Mouse (Mus musculus) midbrain, embryonic 12.5 days (tissue): Measurements from ENCODE around the gene Clasrp. TPM values are rescaled to one million over a fixed set of nuclear protein-coding genes. Genes with fewer than 3 reads are reported as not detected.

Experiments
- ATAC-seq: fragments of 200-750 bp; cut with Nextera tagmentation; 2 replicates; pipeline ENCODE4 v1.8.0; 2017; ENCODE audit warnings: low read depth, moderate TSS enrichment, moderate library complexity; ENCODE audit not compliant: low FRiP score
- H3K27ac ChIP-seq: fragments of 300-500 bp; sonication (generic); replicated peaks from 2 replicates; pipeline ENCODE4 v1.5.1; 2016; ENCODE audit warnings: mild to moderate bottlenecking
- H3K27me3 ChIP-seq: fragments of 300-500 bp; sonication (generic); 2 replicates; pipeline ENCODE4 v1.6.1; 2016; ENCODE audit warnings: mild to moderate bottlenecking
- H3K36me3 ChIP-seq: fragments of 300-500 bp; sonication (generic); 2 replicates; pipeline ENCODE4 v1.6.1; 2016
- H3K4me1 ChIP-seq: fragments of 300-500 bp; sonication (generic); 2 replicates; pipeline ENCODE4 v1.6.1; 2016
- H3K4me2 ChIP-seq: fragments of 300-500 bp; sonication (generic); replicated peaks from 2 replicates; pipeline ENCODE4 v1.6.1; 2016; ENCODE audit warnings: mild to moderate bottlenecking, moderate library complexity
- H3K4me3 ChIP-seq: fragments of 300-500 bp; sonication (generic); 2 replicates; pipeline ENCODE4 v1.5.1; 2016; ENCODE audit warnings: mild to moderate bottlenecking
- H3K9ac ChIP-seq: fragments of 300-500 bp; sonication (generic); replicated peaks from 2 replicates; pipeline ENCODE4 v1.6.1; 2016; ENCODE audit warnings: mild to moderate bottlenecking, moderate library complexity
- H3K9me3 ChIP-seq: fragments of 300-500 bp; sonication (generic); 2 replicates; pipeline ENCODE4 v1.6.1; 2016; ENCODE audit warnings: mild to moderate bottlenecking
- WGBS: fragments of 180-500 bp; shearing (Covaris S2); methylation state at CpG from one replicate; pipeline ENCODE4 v1.1.7; 2016; 5-methylcytosine and 5-hydroxymethylcytosine counted together
- polyA plus RNA-seq: library from polyadenylated mRNA; unstranded; fragments of >200 nt; fragmentation: Nextera tagmentation; extraction: Ambion mirVana; gene quantifications from 2 replicates; pipeline ENCODE4 v1.2.1, GENCODE M21; 2016

The Clasrp gene
- polyA plus RNA-seq, 1 experiment from 2014 or later, result 74.3 TPM

DNA sequence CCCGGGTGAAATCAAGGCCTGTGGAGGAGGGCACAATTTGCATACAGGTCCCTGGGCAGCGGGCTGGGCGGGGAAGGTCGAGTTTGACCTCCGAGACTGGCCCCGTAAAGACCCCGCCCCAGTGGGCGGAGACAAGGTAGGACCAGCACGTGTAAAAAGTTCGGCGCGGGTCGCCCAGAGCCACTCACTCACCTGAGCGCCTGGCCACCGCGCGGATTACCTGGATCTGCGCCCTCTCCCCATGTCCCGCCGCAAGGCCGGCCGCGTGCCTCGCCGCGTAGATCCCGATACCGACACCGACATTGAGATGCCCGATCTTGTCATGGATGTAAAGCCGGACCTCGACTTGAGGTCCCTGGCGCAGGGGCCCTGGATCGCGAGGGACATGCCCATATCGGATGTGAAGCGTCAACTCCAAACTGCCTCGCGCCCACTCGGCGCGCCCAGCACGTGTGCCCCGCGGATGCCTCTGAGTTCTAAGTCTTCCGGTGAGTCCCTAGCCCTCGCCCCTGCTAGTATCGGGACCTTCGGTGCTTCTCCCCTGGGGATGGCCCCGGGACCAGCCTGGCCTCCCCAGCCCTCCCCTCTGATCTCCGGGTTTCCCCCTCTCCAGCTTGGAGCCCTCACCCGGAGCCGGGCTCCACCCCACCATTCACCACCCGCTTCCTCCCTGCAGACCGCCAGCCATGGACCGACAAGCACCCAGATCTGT is 27.0 kb downstream of the Clasrp start, which contains the start of the genes Zfp296 and Gemin7:
Gene Zfp296 (plus strand): TSS at position 147 of the 712 bp plus-strand sequence.
Gene Gemin7 (minus strand): TSS at position 455 of the 712 bp plus-strand sequence.
- peaks cover 22% of the 10 kb centered on the region for H3K36me3 ChIP-seq
- ATAC-seq, result no peak
- no peak within 1 kb of the TSS; the same call in 1 of the 2 replicates for H3K9ac ChIP-seq
- no peaks in the 10 kb centered on the region for H3K9me3 ChIP-seq
- H3K27ac ChIP-seq, result no peak within 1 kb of the TSS
- H3K4me2 ChIP-seq, result peak within 1 kb of the TSS; percentile 51
- peaks cover 24% of the 10 kb centered on the region for H3K4me1 ChIP-seq
- H3K27me3 ChIP-seq, result peaks cover 62% of the 10 kb centered on the region
- 1% methylated on average over 56 of the region's 56 CpGs for WGBS
- peak within 1 kb of the TSS; percentile 35 for H3K4me3 ChIP-seq

DNA sequence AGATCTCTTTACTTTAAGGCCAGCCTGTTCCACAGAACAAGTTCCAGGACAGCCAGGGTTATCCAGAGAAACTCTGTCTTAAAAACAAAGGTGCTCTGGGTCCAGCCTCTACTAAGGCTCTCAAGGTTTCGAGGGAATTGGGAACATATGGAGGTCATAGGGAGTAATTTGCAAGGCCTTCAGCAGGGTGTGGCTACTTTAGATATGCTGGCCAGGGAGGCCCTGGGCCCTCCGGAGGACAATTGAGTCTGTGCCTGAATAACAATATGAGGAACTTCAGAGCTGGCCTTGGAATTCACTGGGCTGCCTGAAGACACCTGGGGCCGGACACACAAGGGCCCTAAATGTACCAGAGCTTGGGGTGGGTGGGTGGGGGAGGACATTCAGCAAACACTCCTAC is 28.7 kb downstream of the Clasrp start:
- H3K4me1 ChIP-seq, result peaks cover 35% of the 10 kb centered on the region
- H3K27me3 ChIP-seq, result peaks cover 61% of the 10 kb centered on the region
- H3K4me3 ChIP-seq, result no peak overlapping the region
- H3K9me3 ChIP-seq, result no peaks in the 10 kb centered on the region
- H3K9ac ChIP-seq, result no peak overlapping the region
- no peak for ATAC-seq
- H3K27ac ChIP-seq, result no peak overlapping the region
- 68% methylated on average over 3 of the region's 3 CpGs for WGBS
- peaks cover 5% of the 10 kb centered on the region; the same call in 1 of the 2 replicates for H3K36me3 ChIP-seq
- H3K4me2 ChIP-seq, result no peak overlapping the region

GRCm38 (mm10) chr7:19573776-19574140 is 30.5 kb downstream of the Clasrp start:
- peak overlapping the region; percentile 82 for H3K4me2 ChIP-seq
- H3K36me3 ChIP-seq, result peaks cover 18% of the 10 kb centered on the region
- peaks cover 43% of the 10 kb centered on the region for H3K27me3 ChIP-seq
- peak overlapping the region; percentile 81 for H3K4me3 ChIP-seq
- no peaks in the 10 kb centered on the region for H3K9me3 ChIP-seq
- peaks cover 35% of the 10 kb centered on the region for H3K4me1 ChIP-seq
- WGBS, result 27% methylated on average over 16 of the region's 16 CpGs
- peak overlapping the region; percentile 71 for H3K9ac ChIP-seq
- no peak for ATAC-seq
- 0 out of 2 replicates have a peak overlapping the region, but pooled peaks have one; percentile 73 for H3K27ac ChIP-seq

DNA sequence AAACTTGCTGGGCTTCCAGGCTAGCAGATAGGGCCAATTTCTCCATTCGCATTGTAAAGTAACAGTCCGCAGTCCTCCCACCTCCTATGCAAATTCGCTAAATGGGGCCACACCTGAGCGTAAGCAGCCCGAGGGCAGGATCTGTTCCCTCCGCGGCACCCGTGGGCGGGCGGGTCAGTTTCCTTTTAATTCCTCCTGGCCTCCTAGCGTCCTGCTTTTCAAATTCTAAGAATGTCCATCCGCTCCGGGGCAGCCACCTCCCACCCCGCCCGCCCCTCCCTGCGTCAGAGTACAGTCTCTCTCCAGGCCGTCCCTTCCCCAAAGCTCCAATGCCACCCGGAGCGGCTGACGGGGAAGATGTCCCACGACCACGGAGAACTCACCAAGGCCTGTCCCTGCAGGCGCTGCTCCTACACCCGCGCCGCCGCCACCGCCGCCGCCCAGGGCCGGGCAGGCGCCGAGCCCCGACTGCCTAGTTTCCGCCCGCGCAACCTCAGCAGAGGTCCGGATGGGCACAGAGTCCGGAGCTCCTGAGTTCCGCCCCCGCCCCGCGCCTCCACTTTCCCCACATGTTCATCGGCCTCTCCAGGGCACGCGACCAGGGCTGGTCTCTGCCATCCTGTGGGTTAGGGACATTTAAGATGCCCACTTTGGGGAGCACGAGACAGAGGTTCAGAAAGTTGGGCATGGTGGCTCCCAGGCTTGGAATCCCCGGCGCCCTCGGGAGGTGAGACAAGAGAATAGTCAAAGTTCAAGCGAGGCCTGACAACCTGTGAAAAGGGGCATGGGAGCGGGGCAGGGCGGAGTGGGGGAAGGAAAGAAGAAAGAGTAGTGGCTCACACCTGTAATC is 31.1 kb downstream of the Clasrp start:
- peaks cover 37% of the 10 kb centered on the region for H3K27me3 ChIP-seq
- H3K4me3 ChIP-seq, result peak overlapping the region; percentile 81
- H3K4me1 ChIP-seq, result peaks cover 35% of the 10 kb centered on the region
- peak overlapping the region; percentile 82 for H3K4me2 ChIP-seq
- under 1% methylated on average over 52 of the region's 53 CpGs for WGBS
- H3K9ac ChIP-seq, result peak overlapping the region; percentile 71
- peak overlapping the region; percentile 73 for H3K27ac ChIP-seq
- H3K9me3 ChIP-seq, result no peaks in the 10 kb centered on the region
- H3K36me3 ChIP-seq, result peaks cover 20% of the 10 kb centered on the region
- ATAC-seq, result peak; percentile 84

- H3K27ac ChIP-seq, result no peak overlapping the region
- H3K36me3 ChIP-seq, result peaks cover 35% of the 10 kb centered on the region
- H3K4me2 ChIP-seq, result no peak overlapping the region
- H3K9ac ChIP-seq, result no peak overlapping the region
- 86% methylated on average over 3 of the region's 3 CpGs for WGBS
- ATAC-seq, result no peak
- H3K27me3 ChIP-seq, result peaks cover 2% of the 10 kb centered on the region
- no peak overlapping the region for H3K4me3 ChIP-seq
- no peaks in the 10 kb centered on the region for H3K9me3 ChIP-seq
- peaks cover 21% of the 10 kb centered on the region for H3K4me1 ChIP-seq
These were observed 34.6 kb downstream of the Clasrp start for GRCm38 (mm10) chr7:19569647-19570046.

GRCm38 (mm10) chr7:19567426-19567825 is 36.9 kb downstream of the Clasrp start:
- H3K9ac ChIP-seq, result no peak overlapping the region
- peaks cover 25% of the 10 kb centered on the region for H3K4me1 ChIP-seq
- H3K4me3 ChIP-seq, result no peak overlapping the region
- no peak overlapping the region for H3K27ac ChIP-seq
- ATAC-seq, result no peak
- H3K4me2 ChIP-seq, result no peak overlapping the region
- no peaks in the 10 kb centered on the region for H3K27me3 ChIP-seq
- H3K36me3 ChIP-seq, result peaks cover 43% of the 10 kb centered on the region
- H3K9me3 ChIP-seq, result no peaks in the 10 kb centered on the region; the same call in 1 of the 2 replicates
- WGBS, result 94% methylated on average over 8 of the region's 8 CpGs

- ATAC-seq, result no peak
- H3K4me1 ChIP-seq, result peaks cover 18% of the 10 kb centered on the region
- no peak overlapping the region for H3K27ac ChIP-seq
- WGBS, result 95% methylated on average over 2 of the region's 2 CpGs
- H3K9me3 ChIP-seq, result no peaks in the 10 kb centered on the region; the same call in 1 of the 2 replicates
- H3K4me3 ChIP-seq, result no peak overlapping the region
- no peak overlapping the region for H3K4me2 ChIP-seq
- H3K27me3 ChIP-seq, result no peaks in the 10 kb centered on the region
- H3K9ac ChIP-seq, result no peak overlapping the region
- H3K36me3 ChIP-seq, result peaks cover 43% of the 10 kb centered on the region
These were observed 38.5 kb downstream of the Clasrp start for GRCm38 (mm10) chr7:19565803-19566202.

GRCm38 (mm10) chr7:19564455-19564854 is 39.8 kb downstream of the Clasrp start:
- no peak for ATAC-seq

GRCm38 (mm10) chr7:19563884-19564283 is 40.4 kb downstream of the Clasrp start:
- 91% methylated on average over 3 of the region's 3 CpGs for WGBS
- H3K9me3 ChIP-seq, result no peaks in the 10 kb centered on the region; the same call in 1 of the 2 replicates
- peaks cover 26% of the 10 kb centered on the region for H3K36me3 ChIP-seq
- H3K4me1 ChIP-seq, result peaks cover 36% of the 10 kb centered on the region
- H3K4me3 ChIP-seq, result no peak overlapping the region
- H3K4me2 ChIP-seq, result 0 out of 2 replicates have a peak overlapping the region, but pooled peaks have one; percentile 99
- no peaks in the 10 kb centered on the region for H3K27me3 ChIP-seq
- no peak for ATAC-seq
- no peak overlapping the region for H3K9ac ChIP-seq
- peak overlapping the region; percentile 93; the same call in 1 of the 2 replicates for H3K27ac ChIP-seq

More at GRCm38 (mm10) chr7:19564455-19564854, 39.8 kb downstream of the Clasrp start:
- Histone ChIP-seq H3K36me3 (peaks cover 32% of the 10 kb centered on the region), H3K27me3 (no peaks in the 10 kb centered on the region), H3K4me3 (no peak overlapping the region), H3K4me1 (peaks cover 32% of the 10 kb centered on the region), H3K27ac (no peak overlapping the region), H3K9me3 (no peaks in the 10 kb centered on the region; the same call in 1 of the 2 replicates), H3K4me2 (no peak overlapping the region), H3K9ac (no peak overlapping the region)
- WGBS, result 90% methylated on average over 4 of the region's 4 CpGs

- ATAC-seq, result peak; percentile 62
- no peaks in the 10 kb centered on the region; the same call in 1 of the 2 replicates for H3K9me3 ChIP-seq
- H3K4me3 ChIP-seq, result peak within 1 kb of the TSS; percentile 94
- H3K4me1 ChIP-seq, result peaks cover 47% of the 10 kb centered on the region
- peaks cover 30% of the 10 kb centered on the region for H3K36me3 ChIP-seq
- H3K4me2 ChIP-seq, result peak within 1 kb of the TSS; percentile 99
- peak within 1 kb of the TSS; percentile 93 for H3K27ac ChIP-seq
- no peaks in the 10 kb centered on the region for H3K27me3 ChIP-seq
- H3K9ac ChIP-seq, result peak within 1 kb of the TSS; percentile 95
- WGBS, result 2% methylated on average over 19 of the region's 19 CpGs
These were observed 41.5 kb downstream of the Clasrp start, which contains the start of gene Ppp1r37 for GRCm38 (mm10) chr7:19562643-19563410. Gene Ppp1r37 (minus strand): TSS chr7:19563076.
